Mouse (Mus musculus) CH12.LX (cell line): ENCODE measurements around the gene Phka1.

ENCODE experiments used
- CTCF ChIP-seq, 2 experiments: IDR thresholded peaks in 1 of 2; conservative IDR thresholded peaks in 1 of 2; 2 replicates each; pipeline ENCODE4 v1.5.1; 2011 to 2012; ENCODE audit warnings: low read depth in 2 of 2, low read length in 2 of 2, improper control_type of control experiment in 1 of 2, inconsistent platforms in 1 of 2, mild to moderate bottlenecking in 1 of 2, moderate library complexity in 1 of 2
- NRF1 ChIP-seq: IDR thresholded peaks from 2 replicates; pipeline ENCODE4 v1.6.1; 2014; ENCODE audit warnings: low read depth, mild to moderate bottlenecking, inconsistent platforms, low read length, improper control_type of control experiment, moderate library complexity
- RCOR1 ChIP-seq: conservative IDR thresholded peaks from 2 replicates; pipeline ENCODE4 v1.6.1; 2012; ENCODE audit warnings: low read depth, mild to moderate bottlenecking, inconsistent platforms, low read length, improper control_type of control experiment
- SMC3 ChIP-seq: IDR thresholded peaks from 2 replicates; pipeline ENCODE4 v1.6.1; 2011; ENCODE audit warnings: low read depth, low read length, improper control_type of control experiment
- TCF12 ChIP-seq: IDR thresholded peaks from 2 replicates; pipeline ENCODE4 v1.6.1; 2014; ENCODE audit warnings: low read depth, mild to moderate bottlenecking, inconsistent platforms, low read length, improper control_type of control experiment
- UBTF ChIP-seq: IDR thresholded peaks from 2 replicates; pipeline ENCODE4 v1.6.1; 2012; ENCODE audit warnings: low read depth, mild to moderate bottlenecking, inconsistent platforms, low read length, improper control_type of control experiment, moderate library complexity
- USF1 ChIP-seq: IDR thresholded peaks from 2 replicates; pipeline ENCODE4 v1.6.1; 2014; ENCODE audit warnings: low read depth, mild to moderate bottlenecking, inconsistent platforms, low read length, improper control_type of control experiment
- ZC3H11A ChIP-seq: IDR thresholded peaks from 2 replicates; pipeline ENCODE4 v1.6.1; 2012; ENCODE audit warnings: low read depth, mild to moderate bottlenecking, inconsistent platforms, low read length, improper control_type of control experiment

DNA sequence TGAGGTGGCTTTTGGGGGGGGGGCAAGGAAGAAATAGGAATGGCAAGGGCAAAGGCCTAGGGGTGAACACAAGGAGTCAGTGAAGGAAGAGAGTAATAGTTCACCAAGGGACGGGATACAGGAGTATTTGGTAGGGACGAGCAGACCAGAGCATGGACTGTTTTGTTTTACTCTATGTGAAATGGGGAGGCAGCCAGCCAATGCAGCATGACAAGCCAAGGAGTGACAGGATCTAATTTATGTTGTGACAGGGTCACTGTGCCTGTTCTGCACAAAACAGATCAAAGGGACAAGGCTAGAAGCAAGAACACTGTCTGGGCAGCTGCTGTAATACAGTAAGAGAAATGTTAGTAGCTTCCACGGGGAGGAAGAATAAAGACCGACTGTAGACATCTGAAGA, 164.4 kb downstream of the Phka1 start:
- no peak for TF ChIP-seq CTCF (conservative IDR thresholded peaks at IDR 0.05 in 1 of 2, IDR thresholded peaks at IDR 0.05 in 1 of 2; ENCODE audit: low read depth in 2 of 2, low read length in 2 of 2)
- TF ChIP-seq SMC3 = no peak
- TF ChIP-seq ZC3H11A = no peak
- TF ChIP-seq USF1 = no peak
- no peak for TF ChIP-seq UBTF
- no peak for TF ChIP-seq TCF12
- TF ChIP-seq RCOR1 = no peak
- TF ChIP-seq NRF1 = no peak
